Mouse (Mus musculus) brain, adult 10 weeks (tissue): ENCODE results near the gene Olfr1282. TPM values are rescaled to one million over a fixed set of nuclear protein-coding genes. Genes with fewer than 3 reads are reported as not detected.

ENCODE experiments used
- polyA plus RNA-seq: library from polyadenylated mRNA; stranded (reverse); fragments of 350-450 nt; fragmentation: Illumina TruSeq; extraction: RNeasy Lipid Tissue Mini Kit (QIAGEN cat#74804); gene quantifications from one replicate; pipeline ENCODE4 v1.2.3, GENCODE M21; 2015; ENCODE audit warnings: low read depth, low replicate concordance

The Olfr1282 gene
- polyA plus RNA-seq: not detected

GRCm38 (mm10) chr2:111335976-111336375 lies at the start of gene Olfr1282:
Gene Olfr1282 (minus strand): TSS chr2:111336076.

GRCm38 (mm10) chr2:111375222-111375621 lies 39.3 kb upstream of the Olfr1282 start, which contains the start of gene Olfr1284:
Gene Olfr1284 (plus strand): TSS chr2:111375522.

GRCm38 (mm10) chr2:111366490-111366889 lies 30.6 kb upstream of the Olfr1282 start, which contains the start of gene Olfr1283:
Gene Olfr1283 (plus strand): TSS chr2:111366790.

GRCm38 (mm10) chr2:111326220-111326619 lies 9.7 kb downstream of the Olfr1282 start, which contains the start of gene Olfr1281:
Gene Olfr1281 (plus strand): TSS chr2:111326520.

GRCm38 (mm10) chr2:111313717-111314116 lies 22.2 kb downstream of the Olfr1282 start, which contains the start of gene Olfr1280:
Gene Olfr1280 (plus strand): TSS chr2:111314017.

GRCm38 (mm10) chr2:111300374-111300773 lies 35.5 kb downstream of the Olfr1282 start, which contains the start of gene Olfr1279:
Gene Olfr1279 (plus strand): TSS chr2:111300635.

GRCm38 (mm10) chr2:111289836-111290235 lies 46.0 kb downstream of the Olfr1282 start, which contains the start of gene Olfr1278:
Gene Olfr1278 (plus strand): TSS chr2:111290136.

Other genes with a start within 250 kb of the Olfr1282 start
- not detected for gene Gm13941, start 230.1 kb downstream of the Olfr1282 start, polyA plus RNA-seq
- not detected for gene Gm15130, start 183.1 kb downstream of the Olfr1282 start, polyA plus RNA-seq
- gene 4930430A15Rik, start 106.5 kb downstream of the Olfr1282 start, polyA plus RNA-seq: not detected
- not detected for gene Olfr1275, start 100.8 kb downstream of the Olfr1282 start, polyA plus RNA-seq
- gene Olfr1276, start 81.6 kb downstream of the Olfr1282 start, polyA plus RNA-seq: not detected
- not detected for gene Olfr1277, start 62.0 kb downstream of the Olfr1282 start, polyA plus RNA-seq
- not detected for gene Olfr1278, start 45.9 kb downstream of the Olfr1282 start, polyA plus RNA-seq
- gene Olfr1279, start 35.4 kb downstream of the Olfr1282 start, polyA plus RNA-seq: not detected
- not detected for gene Olfr1280, start 22.1 kb downstream of the Olfr1282 start, polyA plus RNA-seq
- gene Olfr1281, start 9.6 kb downstream of the Olfr1282 start, polyA plus RNA-seq: not detected
- gene Olfr1283, start 30.7 kb upstream of the Olfr1282 start, polyA plus RNA-seq: not detected
- gene Olfr1284, start 39.4 kb upstream of the Olfr1282 start, polyA plus RNA-seq: not detected
- gene Olfr1286, start 87.0 kb upstream of the Olfr1282 start, polyA plus RNA-seq: not detected
- not detected for gene Olfr1287, start 113.1 kb upstream of the Olfr1282 start, polyA plus RNA-seq
- not detected for gene Olfr1288, start 138.0 kb upstream of the Olfr1282 start, polyA plus RNA-seq
- not detected for gene Olfr1289, start 144.7 kb upstream of the Olfr1282 start, polyA plus RNA-seq
- not detected for gene Olfr1290, start 157.8 kb upstream of the Olfr1282 start, polyA plus RNA-seq
- gene Olfr1291-ps1, start 161.1 kb upstream of the Olfr1282 start, polyA plus RNA-seq: not detected
- not detected for gene Olfr1293-ps, start 189.1 kb upstream of the Olfr1282 start, polyA plus RNA-seq
- gene Olfr1294, start 204.2 kb upstream of the Olfr1282 start, polyA plus RNA-seq: not detected
- not detected for gene Olfr1295, start 233.6 kb upstream of the Olfr1282 start, polyA plus RNA-seq